Mouse (Mus musculus): Measurements from ENCODE around the gene Sarm1. TPM values are rescaled to one million over a fixed set of nuclear protein-coding genes. Genes with fewer than 3 reads are reported as not detected.

Sarm1 gene
- polyA plus RNA-seq, 1 experiment from 2014 or later, result 50.7 TPM

DNA sequence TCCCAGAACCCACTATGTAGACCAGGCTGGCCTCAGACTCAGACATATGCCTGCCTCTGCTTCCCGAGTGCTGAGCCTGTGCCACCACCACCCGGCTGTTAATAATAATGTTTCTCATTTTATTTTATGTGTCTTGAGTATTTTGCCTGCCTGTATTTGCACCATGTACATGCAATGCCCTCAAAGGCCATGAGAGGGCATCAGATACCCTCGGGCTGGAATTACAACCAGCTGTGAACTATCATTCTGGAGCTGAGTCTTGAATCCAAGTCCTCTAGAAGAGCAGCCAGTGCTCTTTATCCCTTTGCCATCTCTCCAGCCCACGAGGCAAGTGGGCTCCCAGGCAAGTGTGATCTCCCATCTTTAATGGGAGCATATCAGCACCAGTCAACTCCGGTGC is 42.2 kb downstream of the Sarm1 start:
- no peak overlapping the region for H3K4me2 ChIP-seq (ENCODE audit: low read length)
- no peaks in the 10 kb centered on the region for H3K36me3 ChIP-seq (ENCODE audit: control insufficient read depth, insufficient read depth, low read length)
- no peaks in the 10 kb centered on the region for H3K9me3 ChIP-seq (replicated peaks; ENCODE audit: control insufficient read depth, low read length, poor library complexity, severe bottlenecking)
- H3K9ac ChIP-seq (ENCODE audit: low read depth, low read length), result no peak overlapping the region
- H3K27ac ChIP-seq (ENCODE audit: low read length), result no peak overlapping the region
- no peaks in the 10 kb centered on the region for H3K27me3 ChIP-seq (ENCODE audit: control insufficient read depth, insufficient read depth, low read depth, low read length)
- ATAC-seq, result no peak
- 45% methylated on average over 5 of the region's 5 CpGs for WGBS
- no peak overlapping the region for H3K4me3 ChIP-seq (ENCODE audit: low read depth, low read length)
- H3K4me1 ChIP-seq (ENCODE audit: control insufficient read depth, insufficient read depth, low read length), result no peaks in the 10 kb centered on the region

- Histone ChIP-seq H3K27ac (ENCODE audit: low read length) (no peak overlapping the region), H3K36me3 (ENCODE audit: control insufficient read depth, insufficient read depth, low read length) (no peaks in the 10 kb centered on the region), H3K9ac (ENCODE audit: low read depth, low read length) (no peak overlapping the region), H3K4me1 (ENCODE audit: control insufficient read depth, insufficient read depth, low read length) (no peaks in the 10 kb centered on the region), H3K27me3 (ENCODE audit: control insufficient read depth, insufficient read depth, low read depth, low read length) (no peaks in the 10 kb centered on the region), H3K4me3 (ENCODE audit: low read depth, low read length) (no peak overlapping the region), H3K4me2 (ENCODE audit: low read length) (no peak overlapping the region), H3K9me3 (replicated peaks; ENCODE audit: control insufficient read depth, low read length, poor library complexity, severe bottlenecking) (no peaks in the 10 kb centered on the region)
- no peak for ATAC-seq
- 79% methylated on average over 7 of the region's 7 CpGs for WGBS
These were observed 43.3 kb downstream of the Sarm1 start for GRCm38 (mm10) chr11:78454276-78454675.

- no peaks in the 10 kb centered on the region for H3K9me3 ChIP-seq (replicated peaks; ENCODE audit: control insufficient read depth, low read length, poor library complexity, severe bottlenecking)
- 8% methylated on average over 4 of the region's 4 CpGs for WGBS
- H3K4me1 ChIP-seq (ENCODE audit: control insufficient read depth, insufficient read depth, low read length), result no peaks in the 10 kb centered on the region
- no peak overlapping the region for H3K4me2 ChIP-seq (ENCODE audit: low read length)
- H3K27ac ChIP-seq (ENCODE audit: low read length), result no peak overlapping the region
- no peak for ATAC-seq
- H3K9ac ChIP-seq (ENCODE audit: low read depth, low read length), result no peak overlapping the region
- H3K36me3 ChIP-seq (ENCODE audit: control insufficient read depth, insufficient read depth, low read length), result no peaks in the 10 kb centered on the region
- H3K27me3 ChIP-seq (ENCODE audit: control insufficient read depth, insufficient read depth, low read depth, low read length), result no peaks in the 10 kb centered on the region
- H3K4me3 ChIP-seq (ENCODE audit: low read depth, low read length), result no peak overlapping the region
These were observed 43.9 kb downstream of the Sarm1 start for GRCm38 (mm10) chr11:78453675-78454074.

DNA sequence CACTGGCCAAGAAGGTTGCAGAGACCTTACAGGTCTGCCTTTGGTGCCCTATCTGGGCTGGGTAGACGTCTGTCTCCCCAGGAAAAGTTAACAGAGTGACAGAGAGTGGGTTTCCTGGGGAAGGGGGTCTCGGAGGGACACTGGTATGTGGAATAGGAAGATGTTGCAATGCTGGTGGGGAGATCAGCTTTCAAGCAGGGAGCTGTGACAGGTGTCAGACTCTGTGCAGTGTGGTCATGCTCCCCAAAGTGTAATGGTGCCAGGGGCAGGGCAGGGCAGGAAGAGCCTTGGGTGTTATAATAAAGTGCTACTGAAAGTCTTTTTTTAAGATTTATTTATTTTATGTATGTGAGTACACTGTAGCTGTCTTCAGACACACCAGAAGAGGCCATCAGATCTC is 47.2 kb downstream of the Sarm1 start:
- WGBS, result 62% methylated on average over 2 of the region's 2 CpGs
- Histone ChIP-seq H3K9me3 (replicated peaks; ENCODE audit: control insufficient read depth, low read length, poor library complexity, severe bottlenecking) (no peaks in the 10 kb centered on the region), H3K4me3 (ENCODE audit: low read depth, low read length) (no peak overlapping the region), H3K4me1 (ENCODE audit: control insufficient read depth, insufficient read depth, low read length) (no peaks in the 10 kb centered on the region), H3K27me3 (ENCODE audit: control insufficient read depth, insufficient read depth, low read depth, low read length) (no peaks in the 10 kb centered on the region), H3K36me3 (ENCODE audit: control insufficient read depth, insufficient read depth, low read length) (no peaks in the 10 kb centered on the region), H3K27ac (ENCODE audit: low read length) (no peak overlapping the region), H3K4me2 (ENCODE audit: low read length) (no peak overlapping the region), H3K9ac (ENCODE audit: low read depth, low read length) (no peak overlapping the region)
- ATAC-seq, result no peak

DNA sequence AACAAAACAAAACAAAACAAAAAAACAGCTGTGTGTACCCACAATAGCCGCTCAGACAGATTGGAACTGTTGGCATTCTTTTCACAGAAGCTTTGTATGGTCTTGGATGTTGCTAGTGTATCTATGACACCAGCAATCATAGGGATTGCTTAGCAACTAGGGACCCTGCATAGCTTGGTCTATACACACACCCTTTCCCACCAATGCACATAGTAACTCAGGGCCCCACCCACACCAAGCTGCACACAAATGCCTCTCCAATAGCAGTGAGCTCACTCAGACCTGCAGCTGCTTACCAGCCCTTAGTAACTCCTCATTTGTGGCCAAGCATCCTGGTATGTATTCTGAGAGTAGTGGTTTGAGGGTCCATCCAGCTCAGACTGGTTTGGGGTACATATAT is 49.3 kb downstream of the Sarm1 start:
- Histone ChIP-seq H3K4me2 (ENCODE audit: low read length) (no peak overlapping the region), H3K9ac (ENCODE audit: low read depth, low read length) (no peak overlapping the region), H3K36me3 (ENCODE audit: control insufficient read depth, insufficient read depth, low read length) (no peaks in the 10 kb centered on the region), H3K9me3 (replicated peaks; ENCODE audit: control insufficient read depth, low read length, poor library complexity, severe bottlenecking) (no peaks in the 10 kb centered on the region), H3K4me3 (ENCODE audit: low read depth, low read length) (no peak overlapping the region), H3K27me3 (ENCODE audit: control insufficient read depth, insufficient read depth, low read depth, low read length) (no peaks in the 10 kb centered on the region), H3K27ac (ENCODE audit: low read length) (no peak overlapping the region), H3K4me1 (ENCODE audit: control insufficient read depth, insufficient read depth, low read length) (no peaks in the 10 kb centered on the region)
- no peak for ATAC-seq
- 88% methylated on average over 1 of the region's 1 CpGs for WGBS

DNA sequence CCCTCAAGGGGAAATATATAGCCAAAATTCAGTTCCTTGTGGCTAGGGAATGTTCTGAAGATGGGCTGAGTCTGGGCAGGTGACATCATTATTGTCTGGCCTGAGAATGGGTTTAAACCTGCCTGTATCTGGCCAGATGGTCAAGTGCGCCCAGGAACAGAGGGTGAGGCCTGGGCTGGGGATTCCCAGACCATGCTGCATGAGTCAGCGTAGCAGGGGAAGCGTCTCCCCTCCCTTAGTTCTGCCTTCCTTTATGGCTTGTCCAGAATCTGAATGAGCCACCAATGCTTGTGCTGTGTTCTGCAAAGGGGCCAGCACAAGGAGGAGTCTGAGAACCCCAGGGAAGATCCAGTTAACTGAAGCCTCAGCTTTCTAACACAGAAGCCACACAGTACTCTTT is 50.4 kb downstream of the Sarm1 start:
- Histone ChIP-seq H3K4me1 (ENCODE audit: control insufficient read depth, insufficient read depth, low read length) (no peaks in the 10 kb centered on the region), H3K4me3 (ENCODE audit: low read depth, low read length) (no peak overlapping the region), H3K27me3 (ENCODE audit: control insufficient read depth, insufficient read depth, low read depth, low read length) (no peaks in the 10 kb centered on the region), H3K4me2 (ENCODE audit: low read length) (no peak overlapping the region), H3K9me3 (replicated peaks; ENCODE audit: control insufficient read depth, low read length, poor library complexity, severe bottlenecking) (no peaks in the 10 kb centered on the region), H3K36me3 (ENCODE audit: control insufficient read depth, insufficient read depth, low read length) (no peaks in the 10 kb centered on the region), H3K9ac (ENCODE audit: low read depth, low read length) (no peak overlapping the region), H3K27ac (ENCODE audit: low read length) (no peak overlapping the region)
- no peak for ATAC-seq
- WGBS, result 76% methylated on average over 3 of the region's 3 CpGs

GRCm38 (mm10) chr11:78443115-78443514 is 54.4 kb downstream of the Sarm1 start:
- H3K36me3 ChIP-seq (ENCODE audit: control insufficient read depth, insufficient read depth, low read length), result no peaks in the 10 kb centered on the region
- no peak overlapping the region for H3K4me2 ChIP-seq (ENCODE audit: low read length)
- WGBS, result 87% methylated on average over 5 of the region's 5 CpGs
- no peak overlapping the region for H3K9ac ChIP-seq (ENCODE audit: low read depth, low read length)
- no peak for ATAC-seq
- no peak overlapping the region for H3K27ac ChIP-seq (ENCODE audit: low read length)
- no peaks in the 10 kb centered on the region for H3K9me3 ChIP-seq (replicated peaks; ENCODE audit: control insufficient read depth, low read length, poor library complexity, severe bottlenecking)
- H3K27me3 ChIP-seq (ENCODE audit: control insufficient read depth, insufficient read depth, low read depth, low read length), result no peaks in the 10 kb centered on the region
- H3K4me3 ChIP-seq (ENCODE audit: low read depth, low read length), result no peak overlapping the region
- H3K4me1 ChIP-seq (ENCODE audit: control insufficient read depth, insufficient read depth, low read length), result no peaks in the 10 kb centered on the region

GRCm38 (mm10) chr11:78438399-78438930 is 59.1 kb downstream of the Sarm1 start:
- H3K4me1 ChIP-seq (ENCODE audit: control insufficient read depth, insufficient read depth, low read length), result no peaks in the 10 kb centered on the region
- H3K4me3 ChIP-seq (ENCODE audit: low read depth, low read length), result no peak overlapping the region
- no peak for ATAC-seq
- WGBS, result 89% methylated on average over 3 of the region's 3 CpGs
- no peaks in the 10 kb centered on the region for H3K27me3 ChIP-seq (ENCODE audit: control insufficient read depth, insufficient read depth, low read depth, low read length)
- no peak overlapping the region for H3K9ac ChIP-seq (ENCODE audit: low read depth, low read length)
- no peak overlapping the region for H3K4me2 ChIP-seq (ENCODE audit: low read length)
- H3K27ac ChIP-seq (ENCODE audit: low read length), result no peak overlapping the region
- H3K9me3 ChIP-seq (replicated peaks; ENCODE audit: control insufficient read depth, low read length, poor library complexity, severe bottlenecking), result no peaks in the 10 kb centered on the region
- H3K36me3 ChIP-seq (ENCODE audit: control insufficient read depth, insufficient read depth, low read length), result no peaks in the 10 kb centered on the region

DNA sequence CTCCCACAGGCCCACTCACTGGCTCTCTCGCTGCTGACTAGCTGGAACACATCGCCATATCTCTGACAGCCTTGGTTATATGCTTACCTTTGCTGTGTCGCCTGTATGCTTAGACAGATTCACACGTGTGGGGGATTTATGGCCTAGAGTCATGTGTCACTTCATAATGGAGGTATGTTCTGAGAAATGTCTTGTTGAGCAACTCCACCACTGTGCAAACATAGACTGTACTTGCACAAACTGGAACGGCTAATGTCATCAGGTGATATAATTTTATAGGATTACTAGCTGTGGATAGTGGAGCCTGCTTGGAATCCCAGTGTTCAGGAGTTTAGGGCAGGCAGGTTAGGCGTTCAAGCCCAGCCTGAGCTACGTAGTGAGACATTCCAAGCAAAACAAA is 60.4 kb downstream of the Sarm1 start:
- WGBS, result 93% methylated on average over 7 of the region's 7 CpGs
- Histone ChIP-seq H3K9me3 (replicated peaks; ENCODE audit: control insufficient read depth, low read length, poor library complexity, severe bottlenecking) (no peaks in the 10 kb centered on the region), H3K4me1 (ENCODE audit: control insufficient read depth, insufficient read depth, low read length) (no peaks in the 10 kb centered on the region), H3K4me3 (ENCODE audit: low read depth, low read length) (no peak overlapping the region), H3K9ac (ENCODE audit: low read depth, low read length) (no peak overlapping the region), H3K27ac (ENCODE audit: low read length) (no peak overlapping the region), H3K36me3 (ENCODE audit: control insufficient read depth, insufficient read depth, low read length) (no peaks in the 10 kb centered on the region), H3K4me2 (ENCODE audit: low read length) (no peak overlapping the region), H3K27me3 (ENCODE audit: control insufficient read depth, insufficient read depth, low read depth, low read length) (no peaks in the 10 kb centered on the region)
- no peak for ATAC-seq

All from midbrain, embryonic 16.5 days (tissue).